Mouse (Mus musculus) CH12.LX (cell line): ENCODE measurements around the gene Paqr5. TPM values are rescaled to one million over a fixed set of nuclear protein-coding genes. Genes with fewer than 3 reads are reported as not detected.

ENCODE experiments used
- DNase-seq: peaks from one replicate; pipeline ENCODE4 v3.0.0-alpha.2; 2013; ENCODE audit errors: extremely low read depth
- H3K27ac ChIP-seq: 2 replicates; pipeline ENCODE4 v1.5.1; 2012; ENCODE audit warnings: low read depth, mild to moderate bottlenecking, control low read depth, moderate library complexity; ENCODE audit not compliant: insufficient read depth
- H3K27me3 ChIP-seq: replicated peaks from 2 replicates; pipeline ENCODE3; 2012; ENCODE audit warnings: inconsistent platforms
- H3K36me3 ChIP-seq, 2 experiments: replicated peaks in 1 of 2; 2 replicates each; pipeline versions ENCODE3 to v1.6.1; 2012; ENCODE audit warnings: inconsistent platforms in 1 of 2, low read length in 1 of 2, mild to moderate bottlenecking in 1 of 2, mixed read lengths in 1 of 2, moderate library complexity in 1 of 2; ENCODE audit not compliant: control insufficient read depth in 1 of 2, insufficient read depth in 1 of 2
- H3K4me1 ChIP-seq, 2 experiments: 2 replicates each; pipeline ENCODE4 v1.6.1; 2012; ENCODE audit warnings: inconsistent platforms in 1 of 2, moderate library complexity in 1 of 2; ENCODE audit not compliant: insufficient read depth in 2 of 2, control insufficient read depth in 1 of 2
- H3K4me2 ChIP-seq: 2 replicates; pipeline ENCODE4 v1.6.1; 2012; ENCODE audit warnings: low read depth, mild to moderate bottlenecking, control low read depth; ENCODE audit not compliant: poor library complexity, insufficient read depth, severe bottlenecking
- H3K4me3 ChIP-seq, 3 experiments: fragments of 150-350 bp in 1 of 3; sonication (generic) in 1 of 3; replicated peaks in 1 of 3; 2 replicates each; pipeline versions ENCODE3 to v1.5.1; 2011 to 2012; ENCODE audit warnings: low read depth in 2 of 3, low read length in 2 of 3, mild to moderate bottlenecking in 2 of 3, moderate library complexity in 2 of 3, control low read depth in 1 of 3, improper control_type of control experiment in 1 of 3, inconsistent platforms in 1 of 3, mixed read lengths in 1 of 3; ENCODE audit not compliant: poor library complexity in 1 of 3
- H3K79me2 ChIP-seq: replicated peaks from 2 replicates; pipeline ENCODE4 v1.6.1; 2012; ENCODE audit warnings: mild to moderate bottlenecking, moderate library complexity; ENCODE audit not compliant: control insufficient read depth, poor library complexity, insufficient read depth, severe bottlenecking; ENCODE audit errors: extremely low read depth
- H3K9ac ChIP-seq: 2 replicates; pipeline ENCODE4 v1.6.1; 2012; ENCODE audit warnings: low read depth, mild to moderate bottlenecking, control low read depth, moderate library complexity; ENCODE audit not compliant: insufficient read depth
- H3K9me3 ChIP-seq: replicated peaks from 2 replicates; pipeline ENCODE3; 2012; ENCODE audit warnings: low read length, inconsistent platforms, mixed read lengths
- BHLHE40 ChIP-seq: IDR thresholded peaks from 2 replicates; pipeline ENCODE4 v1.6.1; 2011; ENCODE audit warnings: mild to moderate bottlenecking, low read depth, low read length, improper control_type of control experiment
- CTCF ChIP-seq, 2 experiments: IDR thresholded peaks in 1 of 2; conservative IDR thresholded peaks in 1 of 2; 2 replicates each; pipeline ENCODE4 v1.5.1; 2011 to 2012; ENCODE audit warnings: low read depth in 2 of 2, low read length in 2 of 2, improper control_type of control experiment in 1 of 2, inconsistent platforms in 1 of 2, mild to moderate bottlenecking in 1 of 2, moderate library complexity in 1 of 2
- HCFC1 ChIP-seq: IDR thresholded peaks from 2 replicates; pipeline ENCODE4 v1.6.1; 2012; ENCODE audit warnings: low read depth, mild to moderate bottlenecking, inconsistent platforms, low read length, improper control_type of control experiment
- JUND ChIP-seq: conservative IDR thresholded peaks from 2 replicates; pipeline ENCODE4 v1.6.1; 2011; ENCODE audit warnings: low read depth, low read length, improper control_type of control experiment
- KAT2A ChIP-seq: IDR thresholded peaks from 2 replicates; pipeline ENCODE4 v1.6.1; 2012; ENCODE audit warnings: low read length, improper control_type of control experiment, inconsistent platforms; ENCODE audit not compliant: insufficient replicate concordance
- MAFK ChIP-seq: IDR thresholded peaks from 2 replicates; pipeline ENCODE4 v1.6.1; 2011; ENCODE audit warnings: low read length, improper control_type of control experiment; ENCODE audit not compliant: insufficient replicate concordance
- MAX ChIP-seq: IDR thresholded peaks from 2 replicates; pipeline ENCODE4 v1.6.1; 2011; ENCODE audit warnings: low read length, improper control_type of control experiment
- MAZ ChIP-seq: IDR thresholded peaks from 2 replicates; pipeline ENCODE4 v1.6.1; 2012; ENCODE audit warnings: low read depth, mild to moderate bottlenecking, inconsistent platforms, low read length, improper control_type of control experiment, moderate library complexity
- MXI1 ChIP-seq: IDR thresholded peaks from 2 replicates; pipeline ENCODE4 v1.6.1; 2011; ENCODE audit warnings: mild to moderate bottlenecking, low read depth, low read length, improper control_type of control experiment
- MYC ChIP-seq: IDR thresholded peaks from 2 replicates; pipeline ENCODE4 v1.6.1; 2011; ENCODE audit warnings: low read depth, mild to moderate bottlenecking, improper control_type of control experiment, low read length
- NELFE ChIP-seq: IDR thresholded peaks from 2 replicates; pipeline ENCODE4 v1.6.1; 2011; ENCODE audit warnings: low read depth, low read length, improper control_type of control experiment
- RCOR1 ChIP-seq: conservative IDR thresholded peaks from 2 replicates; pipeline ENCODE4 v1.6.1; 2012; ENCODE audit warnings: low read depth, mild to moderate bottlenecking, inconsistent platforms, low read length, improper control_type of control experiment
- SIN3A ChIP-seq: IDR thresholded peaks from 2 replicates; pipeline ENCODE4 v1.6.1; 2012; ENCODE audit warnings: low read length, improper control_type of control experiment, inconsistent platforms
- SMC3 ChIP-seq: IDR thresholded peaks from 2 replicates; pipeline ENCODE4 v1.6.1; 2011; ENCODE audit warnings: low read depth, low read length, improper control_type of control experiment
- TBP ChIP-seq: conservative IDR thresholded peaks from 2 replicates; pipeline ENCODE4 v1.6.1; 2011; ENCODE audit warnings: low read depth, low read length, improper control_type of control experiment
- TCF12 ChIP-seq: IDR thresholded peaks from 2 replicates; pipeline ENCODE4 v1.6.1; 2014; ENCODE audit warnings: low read depth, mild to moderate bottlenecking, inconsistent platforms, low read length, improper control_type of control experiment
- UBTF ChIP-seq: IDR thresholded peaks from 2 replicates; pipeline ENCODE4 v1.6.1; 2012; ENCODE audit warnings: low read depth, mild to moderate bottlenecking, inconsistent platforms, low read length, improper control_type of control experiment, moderate library complexity
- ZKSCAN1 ChIP-seq: IDR thresholded peaks from 2 replicates; pipeline ENCODE4 v1.6.1; 2012; ENCODE audit warnings: low read depth, inconsistent platforms, low read length, improper control_type of control experiment, borderline replicate concordance
- ZNF384 ChIP-seq: IDR thresholded peaks from 2 replicates; pipeline ENCODE4 v1.6.1; 2012; ENCODE audit warnings: low read depth, low read length, improper control_type of control experiment, inconsistent platforms
- dilution Hi-C: fragments of 300-500 bp; cut with MboI; formaldehyde crosslinking; loops from 2 replicates; pipeline ENCODE4 v1.14.3; 2020; ENCODE audit warnings: low sequenced_read_pairs; ENCODE audit not compliant: extremely low pct_unique_long_range_greater_than_20kb, extremely low pct_ligation_motif_present
- in situ Hi-C: fragments of 300-500 bp; cut with MboI; formaldehyde crosslinking; loops from 3 replicates; pipeline ENCODE4 v1.14.3; 2019; ENCODE audit warnings: low sequenced_read_pairs, low pct_ligation_motif_present, low pct_unique_long_range_greater_than_20kb, mixed read lengths
- polyA plus RNA-seq: library from polyadenylated mRNA; unstranded; fragments of >175 nt; gene quantifications from 2 replicates; pipeline ENCODE4 v1.2.1, GENCODE M21; 2012; ENCODE audit warnings: low read depth; ENCODE audit not compliant: insufficient read length
- total RNA-seq, 2 experiments: library from RNA; depleted of rRNA; stranded (reverse); fragments of 300-350 nt in 1 of 2; fragments of >200 nt in 1 of 2; gene quantifications; 2 replicates each; pipeline ENCODE4 v1.2.3; 2012 to 2014

Gene Paqr5
- total and polyA plus RNA-seq, 3 experiments: 0.38 to 0.43 (median 0.39) TPM

- dilution Hi-C loops (no loop called here), in situ Hi-C loops (no loop called here)
- Histone ChIP-seq H3K79me2 (no peaks in the 10 kb centered on the region; the same call in 1 of the 2 replicates), H3K4me3 (no peak overlapping the region), H3K27me3 (no peaks in the 10 kb centered on the region)
- TF ChIP-seq BHLHE40 (no peak), CTCF (conservative IDR thresholded peaks at IDR 0.05 in 1 of 2, IDR thresholded peaks at IDR 0.05 in 1 of 2; ENCODE audit: low read depth in 2 of 2, low read length in 2 of 2) (no peak), MXI1 (no peak), MYC (no peak), NELFE (no peak), SMC3 (no peak), UBTF (no peak), ZNF384 (no peak), HCFC1 (no peak)
- TF ChIP-seq, all 38 proteins: peak for 0
- Histone ChIP-seq H3K9me3 (no peaks in the 10 kb centered on the region), H3K27ac (no peak overlapping the region), H3K4me1 (peaks cover 0 to 20% of the 10 kb centered on the region in 2 experiments; a peak in 2 of 4 replicates), H3K9ac (no peak overlapping the region), H3K36me3 (peaks cover 54 to 81% of the 10 kb centered on the region in 2 experiments), H3K4me2 (no peak overlapping the region)
- peak; percentile 43 for DNase-seq
These were observed 107.2 kb downstream of the Paqr5 start for GRCm38 (mm10) chr9:61919464-61919863.

- H3K9me3 ChIP-seq: no peaks in the 10 kb centered on the region
- peaks cover under 1 to 27% of the 10 kb centered on the region in 2 experiments; a peak in 2 of 4 replicates for H3K4me1 ChIP-seq
- dilution Hi-C loops: no loop called here
- H3K79me2 ChIP-seq: peaks cover 10% of the 10 kb centered on the region
- H3K27me3 ChIP-seq: no peaks in the 10 kb centered on the region
- DNase-seq: no peak
- H3K4me3 ChIP-seq: no peak overlapping the region
- H3K36me3 ChIP-seq: peaks cover 52 to 78% of the 10 kb centered on the region in 2 experiments
- in situ Hi-C loops: no loop called here
- no peak overlapping the region for H3K9ac ChIP-seq
- no peak overlapping the region for H3K4me2 ChIP-seq
- H3K27ac ChIP-seq: no peak overlapping the region
- no peak for TF ChIP-seq ZKSCAN1
- TF ChIP-seq HCFC1: no peak
- TF ChIP-seq MAX: no peak
- TF ChIP-seq MAZ: no peak
- TF ChIP-seq ZNF384: no peak
- TF ChIP-seq JUND: no peak
- TF ChIP-seq CTCF (conservative IDR thresholded peaks at IDR 0.05 in 1 of 2, IDR thresholded peaks at IDR 0.05 in 1 of 2; ENCODE audit: low read depth in 2 of 2, low read length in 2 of 2): no peak
- TF ChIP-seq RCOR1: no peak
- TF ChIP-seq SIN3A: no peak
- no peak for TF ChIP-seq TBP
- no peak for TF ChIP-seq TCF12
- TF ChIP-seq BHLHE40: no peak
- TF ChIP-seq MAFK: no peak
- no peak for TF ChIP-seq KAT2A
These were observed 109.2 kb downstream of the Paqr5 start for GRCm38 (mm10) chr9:61917436-61917835.
